Mouse (Mus musculus) kidney, adult 2 months (tissue): ENCODE measurements around the gene Siah3. TPM values are rescaled to one million over a fixed set of nuclear protein-coding genes. Genes with fewer than 3 reads are reported as not detected.

Experiments used
- DNase-seq: peaks from one replicate; pipeline ENCODE4 v3.0.0; 2021
- H3K27ac ChIP-seq: fragments of 200-500 bp; 2 replicates; pipeline ENCODE4 v1.5.1; 2012; ENCODE audit warnings: low read depth, low read length, control low read depth, inconsistent platforms; ENCODE audit not compliant: insufficient read depth
- H3K27me3 ChIP-seq: fragments of 200-500 bp; replicated peaks from 2 replicates; pipeline ENCODE4 v1.6.1; 2012; ENCODE audit warnings: mild to moderate bottlenecking, moderate library complexity, low read length, inconsistent platforms; ENCODE audit not compliant: control insufficient read depth, insufficient read depth
- H3K36me3 ChIP-seq: fragments of 200-500 bp; 2 replicates; pipeline ENCODE4 v1.6.1; 2012; ENCODE audit warnings: mild to moderate bottlenecking, moderate library complexity, low read length, inconsistent platforms; ENCODE audit not compliant: control insufficient read depth, insufficient read depth
- H3K4me1 ChIP-seq: fragments of 200-500 bp; 2 replicates; pipeline ENCODE4 v1.6.1; 2011; ENCODE audit warnings: low read length; ENCODE audit not compliant: control insufficient read depth, insufficient read depth
- H3K4me3 ChIP-seq: fragments of 200-500 bp; 2 replicates; pipeline ENCODE4 v1.5.1; 2011; ENCODE audit warnings: mild to moderate bottlenecking, low read depth, low read length, control low read depth; ENCODE audit not compliant: insufficient read depth
- CTCF ChIP-seq: fragments of 200-500 bp; conservative IDR thresholded peaks from 2 replicates; pipeline ENCODE4 v1.5.1; 2011; ENCODE audit warnings: low read depth, mild to moderate bottlenecking, control low read depth, low read length, moderate library complexity, mixed read lengths; ENCODE audit not compliant: insufficient read depth, insufficient read length
- POLR2A ChIP-seq: fragments of 200-500 bp; IDR thresholded peaks from one replicate; pipeline ENCODE4 v1.6.1; 2011; ENCODE audit warnings: low read depth, low read length, control low read depth
- WGBS: fragments of 180-500 bp; shearing (Covaris S2); methylation state at CpG from one replicate; pipeline ENCODE4 v1.1.7; 2018; 5-methylcytosine and 5-hydroxymethylcytosine counted together
- polyA plus RNA-seq: library from polyadenylated mRNA; depleted of rRNA; stranded (reverse); fragments of >200 nt; gene quantifications from 2 replicates; pipeline ENCODE4 v1.2.3, GENCODE M21; 2012

The Siah3 gene
- polyA plus RNA-seq, 1 experiment: not detected

GRCm38 (mm10) chr14:75506246-75506645 is 50.5 kb downstream of the Siah3 start:
- no peaks in the 10 kb centered on the region for H3K27me3 ChIP-seq
- DNase-seq: no peak
- TF ChIP-seq CTCF (no peak), POLR2A (no peak)
- H3K27ac ChIP-seq: no peak overlapping the region
- H3K4me1 ChIP-seq: no peaks in the 10 kb centered on the region
- H3K36me3 ChIP-seq: no peaks in the 10 kb centered on the region
- WGBS: 81% methylated on average over 3 of the region's 3 CpGs
- no peak overlapping the region for H3K4me3 ChIP-seq

GRCm38 (mm10) chr14:75510125-75510524 is 54.3 kb downstream of the Siah3 start:
- H3K27me3 ChIP-seq: no peaks in the 10 kb centered on the region
- DNase-seq: no peak
- H3K36me3 ChIP-seq: no peaks in the 10 kb centered on the region
- H3K4me1 ChIP-seq: 0 out of 2 replicates have a peak, but pooled peaks cover 2% of the 10 kb centered on the region
- WGBS: 83% methylated on average over 6 of the region's 6 CpGs
- H3K4me3 ChIP-seq: no peak overlapping the region
- no peak overlapping the region for H3K27ac ChIP-seq
- TF ChIP-seq POLR2A: no peak
- TF ChIP-seq CTCF: no peak

GRCm38 (mm10) chr14:75512946-75513345 is 57.2 kb downstream of the Siah3 start:
- Histone ChIP-seq H3K27ac (peak overlapping the region; percentile 78), H3K27me3 (no peaks in the 10 kb centered on the region), H3K4me3 (no peak overlapping the region), H3K36me3 (no peaks in the 10 kb centered on the region), H3K4me1 (0 out of 2 replicates have a peak, but pooled peaks cover 2% of the 10 kb centered on the region)
- no peak for TF ChIP-seq POLR2A
- TF ChIP-seq CTCF: no peak
- 35% methylated on average over 3 of the region's 3 CpGs for WGBS
- peak; percentile 92 for DNase-seq

GRCm38 (mm10) chr14:75516161-75516560 is 60.4 kb downstream of the Siah3 start:
- Histone ChIP-seq H3K36me3 (no peaks in the 10 kb centered on the region), H3K27ac (no peak overlapping the region), H3K4me3 (no peak overlapping the region), H3K27me3 (no peaks in the 10 kb centered on the region), H3K4me1 (0 out of 2 replicates have a peak, but pooled peaks cover 2% of the 10 kb centered on the region)
- DNase-seq: no peak
- 79% methylated on average over 3 of the region's 3 CpGs for WGBS
- no peak for TF ChIP-seq POLR2A
- TF ChIP-seq CTCF: no peak

GRCm38 (mm10) chr14:75516917-75517595 is 61.3 kb downstream of the Siah3 start:
- Histone ChIP-seq H3K27me3 (no peaks in the 10 kb centered on the region), H3K4me1 (0 out of 2 replicates have a peak, but pooled peaks cover 2% of the 10 kb centered on the region), H3K36me3 (no peaks in the 10 kb centered on the region), H3K27ac (no peak overlapping the region), H3K4me3 (no peak overlapping the region)
- WGBS: 83% methylated on average over 9 of the region's 9 CpGs
- no peak for TF ChIP-seq POLR2A
- TF ChIP-seq CTCF: no peak
- DNase-seq: no peak

- H3K4me3 ChIP-seq: no peak overlapping the region
- TF ChIP-seq CTCF: no peak
- no peak for TF ChIP-seq POLR2A
- no peaks in the 10 kb centered on the region for H3K36me3 ChIP-seq
- no peaks in the 10 kb centered on the region for H3K27me3 ChIP-seq
- no peak overlapping the region for H3K27ac ChIP-seq
- 76% methylated on average over 15 of the region's 15 CpGs for WGBS
- no peak for DNase-seq
- H3K4me1 ChIP-seq: no peaks in the 10 kb centered on the region
Observed at GRCm38 (mm10) chr14:75518196-75518887, 62.6 kb downstream of the Siah3 start.

- H3K4me3 ChIP-seq: no peak overlapping the region
- no peaks in the 10 kb centered on the region for H3K27me3 ChIP-seq
- H3K4me1 ChIP-seq: no peaks in the 10 kb centered on the region
- TF ChIP-seq POLR2A (no peak), CTCF (no peak)
- H3K27ac ChIP-seq: no peak overlapping the region
- WGBS: 85% methylated on average over 6 of the region's 6 CpGs
- H3K36me3 ChIP-seq: no peaks in the 10 kb centered on the region
- no peak for DNase-seq
Observed at GRCm38 (mm10) chr14:75518899-75519298, 63.1 kb downstream of the Siah3 start.
